Mouse (Mus musculus): ENCODE results near the gene Ccdc163. TPM values are rescaled to one million over a fixed set of nuclear protein-coding genes. Genes with fewer than 3 reads are reported as not detected.

The Ccdc163 gene
- polyA plus RNA-seq, 1 experiment: 60.7 TPM

DNA sequence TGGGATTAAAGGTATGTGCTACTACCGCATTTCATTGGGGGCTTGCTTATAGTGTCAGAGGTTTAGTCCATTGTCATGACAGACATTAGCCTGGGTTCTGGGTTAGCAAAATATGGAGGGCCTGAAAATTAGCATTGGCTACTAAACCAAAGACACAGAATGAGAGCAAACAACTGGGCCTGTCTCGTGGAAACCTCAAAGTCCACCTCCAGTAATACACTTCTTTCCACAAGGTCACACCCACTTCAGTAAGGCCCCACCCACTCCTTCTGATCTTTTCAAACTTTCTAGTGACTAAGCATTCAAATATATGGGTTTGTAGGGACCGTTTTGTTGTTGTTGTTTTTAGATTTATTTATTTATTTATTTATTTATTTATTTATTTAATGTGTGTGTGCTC lies 21.2 kb downstream of the Ccdc163 start:
- no peak for TF ChIP-seq CTCF (IDR thresholded peaks at IDR 0.05; ENCODE audit: control insufficient read depth, insufficient read depth, low read length)
- TF ChIP-seq POLR2A (IDR thresholded peaks at IDR 0.05; ENCODE audit: borderline replicate concordance, control insufficient read depth, low read depth, low read length): no peak
- H3K27ac ChIP-seq (ENCODE audit: control insufficient read depth, insufficient read depth, low read depth, low read length, poor library complexity): no peak overlapping the region
- WGBS: 75% methylated on average over 3 of the region's 3 CpGs
- no peak overlapping the region for H3K4me3 ChIP-seq (replicated peaks; ENCODE audit: control insufficient read depth, low read depth, low read length)
- no peaks in the 10 kb centered on the region; the same call in 1 of the 2 replicates for H3K4me1 ChIP-seq (ENCODE audit: control insufficient read depth, insufficient read depth, low read length)

DNA sequence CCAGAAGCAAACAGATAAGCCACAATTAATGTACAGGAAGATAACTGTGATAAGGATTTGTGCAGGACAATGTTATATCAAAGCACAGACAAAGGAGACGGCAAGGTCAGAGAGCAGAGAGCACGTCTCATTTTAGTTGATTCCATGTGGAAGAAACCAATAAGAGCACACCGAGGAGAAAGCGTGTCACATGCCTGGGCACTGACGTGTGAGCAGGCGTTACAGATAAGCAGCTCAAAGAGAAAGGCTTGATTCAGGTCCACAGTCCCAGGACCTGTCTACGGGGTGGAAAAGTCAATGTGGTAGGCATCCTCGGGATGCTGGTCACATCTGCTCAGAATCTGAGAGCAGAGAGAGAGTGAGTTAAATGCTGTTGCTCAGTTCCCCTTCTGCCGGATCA lies 22.8 kb downstream of the Ccdc163 start:
- TF ChIP-seq POLR2A (IDR thresholded peaks at IDR 0.05; ENCODE audit: borderline replicate concordance, control insufficient read depth, low read depth, low read length): no peak
- no peak for TF ChIP-seq CTCF (IDR thresholded peaks at IDR 0.05; ENCODE audit: control insufficient read depth, insufficient read depth, low read length)
- Histone ChIP-seq H3K4me1 (ENCODE audit: control insufficient read depth, insufficient read depth, low read length) (no peaks in the 10 kb centered on the region; the same call in 1 of the 2 replicates), H3K27ac (ENCODE audit: control insufficient read depth, insufficient read depth, low read depth, low read length, poor library complexity) (no peak overlapping the region), H3K4me3 (replicated peaks; ENCODE audit: control insufficient read depth, low read depth, low read length) (no peak overlapping the region)
- WGBS: 80% methylated on average over 9 of the region's 9 CpGs

DNA sequence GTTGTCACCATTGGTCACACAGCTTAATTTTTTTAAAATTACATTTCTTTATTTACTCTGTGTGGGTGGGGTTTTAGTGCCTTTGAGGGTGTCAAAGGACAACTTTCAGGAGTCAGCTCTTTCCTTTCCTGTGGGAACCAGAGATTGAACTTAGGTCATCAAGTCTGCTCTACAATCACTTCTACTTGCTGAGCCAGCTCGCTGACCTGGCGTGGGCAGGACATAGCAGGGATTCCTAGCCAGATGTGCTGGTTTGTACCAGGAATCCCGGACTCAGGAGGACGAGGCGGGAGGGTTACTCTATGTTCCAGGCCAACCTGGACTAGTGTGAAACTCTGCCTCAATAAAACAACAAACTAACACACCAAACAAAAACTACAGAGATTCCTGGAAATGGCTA lies 24.0 kb downstream of the Ccdc163 start:
- TF ChIP-seq CTCF (IDR thresholded peaks at IDR 0.05; ENCODE audit: control insufficient read depth, insufficient read depth, low read length) (no peak), POLR2A (IDR thresholded peaks at IDR 0.05; ENCODE audit: borderline replicate concordance, control insufficient read depth, low read depth, low read length) (no peak)
- Histone ChIP-seq H3K4me1 (ENCODE audit: control insufficient read depth, insufficient read depth, low read length) (no peaks in the 10 kb centered on the region; the same call in 1 of the 2 replicates), H3K27ac (ENCODE audit: control insufficient read depth, insufficient read depth, low read depth, low read length, poor library complexity) (no peak overlapping the region), H3K4me3 (replicated peaks; ENCODE audit: control insufficient read depth, low read depth, low read length) (no peak overlapping the region)
- 82% methylated on average over 5 of the region's 5 CpGs for WGBS

DNA sequence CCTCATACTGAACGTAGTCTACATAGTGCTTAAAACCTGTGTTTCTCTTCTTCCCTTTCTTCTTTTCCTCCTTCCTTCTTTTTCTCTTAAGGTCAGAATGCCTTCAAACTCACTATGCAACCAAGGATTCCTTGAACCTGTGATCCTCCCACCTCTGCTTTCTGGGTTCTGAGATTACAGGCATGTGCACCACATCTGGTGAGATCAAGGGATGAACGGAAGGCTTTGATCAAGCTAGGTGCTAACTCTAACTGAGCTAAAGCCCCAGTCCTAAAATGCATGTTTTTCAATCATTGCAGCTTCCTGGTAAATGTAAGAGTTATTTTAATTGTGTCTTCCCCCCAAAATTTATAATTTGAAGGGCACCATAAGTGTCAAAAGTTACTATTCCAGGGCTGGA lies 26.7 kb downstream of the Ccdc163 start:
- H3K4me3 ChIP-seq (replicated peaks; ENCODE audit: control insufficient read depth, low read depth, low read length): no peak overlapping the region
- H3K4me1 ChIP-seq (ENCODE audit: control insufficient read depth, insufficient read depth, low read length): no peaks in the 10 kb centered on the region; the same call in 1 of the 2 replicates
- H3K27ac ChIP-seq (ENCODE audit: control insufficient read depth, insufficient read depth, low read depth, low read length, poor library complexity): no peak overlapping the region
- WGBS: 72% methylated on average over 2 of the region's 2 CpGs
- TF ChIP-seq CTCF (IDR thresholded peaks at IDR 0.05; ENCODE audit: control insufficient read depth, insufficient read depth, low read length) (no peak), POLR2A (IDR thresholded peaks at IDR 0.05; ENCODE audit: borderline replicate concordance, control insufficient read depth, low read depth, low read length) (no peak)

DNA sequence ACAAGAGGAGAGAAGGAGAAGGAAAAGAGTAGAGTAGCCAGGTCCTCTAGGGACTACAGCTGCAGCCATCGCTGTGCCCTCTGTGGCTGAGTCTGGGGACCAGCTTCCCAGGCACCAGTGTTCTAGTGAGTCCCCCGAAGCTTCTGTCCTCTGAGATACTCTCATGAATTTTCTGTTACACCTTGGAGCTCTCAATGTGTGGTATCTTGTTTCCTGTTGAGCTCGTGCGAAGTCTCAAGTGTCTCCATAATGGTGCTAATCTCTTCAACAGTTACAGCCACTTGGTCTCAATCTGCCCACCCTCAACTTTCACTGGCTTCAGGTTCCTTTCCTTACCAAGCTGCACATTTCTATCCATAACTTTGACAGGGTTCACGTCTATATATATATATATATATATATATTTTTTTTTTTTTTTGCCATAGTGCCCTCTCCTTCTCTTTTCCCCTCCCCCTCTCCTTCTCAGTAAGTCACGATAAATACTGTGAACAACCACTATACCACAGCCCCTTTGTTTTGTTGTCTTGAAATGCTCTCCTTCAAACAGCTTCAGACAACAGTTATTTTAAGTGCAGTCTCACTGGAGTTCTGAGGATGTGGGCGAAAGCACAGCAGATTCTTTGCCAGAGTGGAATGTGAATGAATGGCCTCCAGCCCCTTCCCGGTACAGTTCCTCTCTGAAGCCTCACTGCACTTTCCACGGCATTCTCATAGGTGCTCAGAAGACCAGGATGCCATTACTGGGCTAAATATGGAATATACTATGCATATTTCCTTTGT lies 30.9 kb downstream of the Ccdc163 start:
- TF ChIP-seq POLR2A (IDR thresholded peaks at IDR 0.05; ENCODE audit: borderline replicate concordance, control insufficient read depth, low read depth, low read length) (no peak), CTCF (IDR thresholded peaks at IDR 0.05; ENCODE audit: control insufficient read depth, insufficient read depth, low read length) (no peak)
- WGBS: 55% methylated on average over 9 of the region's 9 CpGs
- Histone ChIP-seq H3K4me3 (replicated peaks; ENCODE audit: control insufficient read depth, low read depth, low read length) (no peak overlapping the region), H3K4me1 (ENCODE audit: control insufficient read depth, insufficient read depth, low read length) (no peaks in the 10 kb centered on the region), H3K27ac (ENCODE audit: control insufficient read depth, insufficient read depth, low read depth, low read length, poor library complexity) (no peak overlapping the region)

DNA sequence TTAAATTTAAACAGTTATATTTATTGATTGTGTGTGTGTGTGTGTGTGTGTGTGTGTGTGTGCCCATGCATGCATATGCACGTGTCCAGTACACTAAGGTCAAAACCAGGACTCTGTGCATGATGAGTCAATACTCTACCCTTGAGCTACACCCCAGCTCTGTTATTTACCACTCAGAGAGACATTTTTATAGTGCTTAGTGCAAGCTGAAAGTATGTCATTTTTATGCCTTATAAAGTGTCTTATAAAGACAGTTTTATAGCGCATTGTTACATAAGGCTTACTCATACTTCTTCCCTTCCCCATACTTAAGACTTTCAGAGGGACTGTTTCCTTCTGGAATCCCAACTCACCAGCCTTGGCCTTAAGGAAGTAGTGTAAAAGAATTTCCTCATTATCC lies 41.4 kb downstream of the Ccdc163 start:
- no peaks in the 10 kb centered on the region; the same call in 1 of the 2 replicates for H3K4me1 ChIP-seq (ENCODE audit: control insufficient read depth, insufficient read depth, low read length)
- WGBS: 88% methylated on average over 2 of the region's 2 CpGs
- TF ChIP-seq POLR2A (IDR thresholded peaks at IDR 0.05; ENCODE audit: borderline replicate concordance, control insufficient read depth, low read depth, low read length) (no peak), CTCF (IDR thresholded peaks at IDR 0.05; ENCODE audit: control insufficient read depth, insufficient read depth, low read length) (no peak)

DNA sequence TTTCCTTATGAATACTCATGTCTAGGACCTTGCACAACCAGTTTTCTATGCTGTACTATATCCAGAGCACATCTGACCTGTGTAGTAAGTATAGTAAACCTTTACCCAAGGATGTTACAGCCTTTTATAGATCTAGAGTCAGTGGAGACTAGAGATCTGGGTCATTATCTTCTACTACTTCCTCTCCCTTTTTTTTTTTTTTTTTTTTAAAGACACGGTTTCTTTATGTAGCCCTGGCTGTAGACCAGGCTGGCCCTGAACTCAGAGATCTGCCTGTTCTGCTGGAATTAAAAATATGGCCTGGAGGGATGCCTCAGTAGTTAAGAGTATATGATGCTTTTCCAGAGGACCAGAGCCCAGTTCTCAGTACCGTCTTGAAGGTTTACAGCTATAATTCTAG lies 53.6 kb downstream of the Ccdc163 start:
- Histone ChIP-seq H3K4me1 (ENCODE audit: control insufficient read depth, insufficient read depth, low read length) (no peaks in the 10 kb centered on the region; the same call in 1 of the 2 replicates), H3K4me3 (replicated peaks; ENCODE audit: control insufficient read depth, low read depth, low read length) (no peak overlapping the region), H3K27ac (ENCODE audit: control insufficient read depth, insufficient read depth, low read depth, low read length, poor library complexity) (no peak overlapping the region)
- TF ChIP-seq CTCF (IDR thresholded peaks at IDR 0.05; ENCODE audit: control insufficient read depth, insufficient read depth, low read length) (no peak), POLR2A (IDR thresholded peaks at IDR 0.05; ENCODE audit: borderline replicate concordance, control insufficient read depth, low read depth, low read length) (no peak)
- WGBS: 62% methylated on average over 2 of the region's 2 CpGs

More for the DNA sequence above, 41.4 kb downstream of the Ccdc163 start:
- Histone ChIP-seq H3K4me3 (replicated peaks; ENCODE audit: control insufficient read depth, low read depth, low read length) (no peak overlapping the region), H3K27ac (ENCODE audit: control insufficient read depth, insufficient read depth, low read depth, low read length, poor library complexity) (no peak overlapping the region)

DNA sequence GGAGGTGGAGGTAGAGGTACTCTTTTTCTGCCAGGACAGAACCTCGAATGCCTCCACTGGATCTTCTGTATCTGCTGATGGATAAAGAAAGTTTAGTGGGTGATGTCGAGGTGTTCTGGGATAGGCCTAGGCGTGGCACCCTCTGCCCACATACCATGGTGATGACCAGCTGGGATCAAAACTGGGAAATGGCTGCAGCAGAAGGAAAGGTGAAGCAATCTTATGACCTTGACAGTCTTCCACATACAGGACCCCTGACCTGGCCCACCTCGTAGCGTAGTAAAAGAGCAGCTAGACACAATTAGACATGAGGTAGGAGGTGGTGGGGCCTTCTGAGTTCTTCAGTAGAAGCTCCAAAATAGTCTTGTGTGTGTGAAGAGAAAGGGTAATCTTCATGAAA lies 55.7 kb downstream of the Ccdc163 start:
- no peak overlapping the region for H3K4me3 ChIP-seq (replicated peaks; ENCODE audit: control insufficient read depth, low read depth, low read length)
- H3K27ac ChIP-seq (ENCODE audit: control insufficient read depth, insufficient read depth, low read depth, low read length, poor library complexity): no peak overlapping the region
- 76% methylated on average over 5 of the region's 5 CpGs for WGBS
- H3K4me1 ChIP-seq (ENCODE audit: control insufficient read depth, insufficient read depth, low read length): no peaks in the 10 kb centered on the region; the same call in 1 of the 2 replicates
- no peak for TF ChIP-seq POLR2A (IDR thresholded peaks at IDR 0.05; ENCODE audit: borderline replicate concordance, control insufficient read depth, low read depth, low read length)
- no peak for TF ChIP-seq CTCF (IDR thresholded peaks at IDR 0.05; ENCODE audit: control insufficient read depth, insufficient read depth, low read length)
